Mouse (Mus musculus) heart, adult 2 months (tissue): Measurements from ENCODE around the gene Arrdc2. TPM values are rescaled to one million over a fixed set of nuclear protein-coding genes. Genes with fewer than 3 reads are reported as not detected.
A peak's percentile ranks its signal among the peaks of the same experiment; 100 is the strongest.

Source experiments
- DNase-seq, 2 experiments: peaks; one replicate each; pipeline ENCODE4 v3.0.0; 2021
- H3K27ac ChIP-seq: fragments of 200-600 bp; 2 replicates; pipeline ENCODE4 v1.8.1; 2022
- H3K27me3 ChIP-seq: fragments of 200-500 bp; 2 replicates; pipeline ENCODE4 v1.6.1; 2012; ENCODE audit warnings: mild to moderate bottlenecking, low read length, inconsistent platforms, mixed read lengths; ENCODE audit not compliant: control insufficient read depth, insufficient read depth
- H3K36me3 ChIP-seq: fragments of 200-500 bp; 2 replicates; pipeline ENCODE4 v1.6.1; 2012; ENCODE audit warnings: low read length, inconsistent platforms; ENCODE audit not compliant: control insufficient read depth, insufficient read depth
- H3K4me1 ChIP-seq: fragments of 200-500 bp; 2 replicates; pipeline ENCODE4 v1.6.1; 2011; ENCODE audit warnings: low read length; ENCODE audit not compliant: control insufficient read depth, insufficient read depth
- H3K4me3 ChIP-seq: fragments of 200-600 bp; 2 replicates; pipeline ENCODE4 v1.8.1; 2022
- H3K79me2 ChIP-seq: fragments of 200-500 bp; replicated peaks from 2 replicates; pipeline ENCODE4 v1.6.1; 2012; ENCODE audit warnings: mild to moderate bottlenecking, inconsistent platforms, low read length, moderate library complexity, mixed read lengths; ENCODE audit not compliant: control insufficient read depth, insufficient read depth
- H3K9ac ChIP-seq: fragments of 200-500 bp; 2 replicates; pipeline ENCODE4 v1.6.1; 2012; ENCODE audit warnings: low read depth, mild to moderate bottlenecking, control low read depth, inconsistent platforms, low read length, mixed read lengths
- CTCF ChIP-seq: fragments of 200-600 bp; IDR thresholded peaks from 2 replicates; pipeline ENCODE4 v1.8.1; 2022; ENCODE audit warnings: antibody characterized with exemption, mild to moderate bottlenecking, moderate library complexity
- EP300 ChIP-seq: fragments of 200-500 bp; IDR thresholded peaks from 2 replicates; pipeline ENCODE4 v1.6.1; 2011; ENCODE audit warnings: low read depth, low read length, control low read depth; ENCODE audit not compliant: insufficient read depth
- POLR2A ChIP-seq: fragments of 200-500 bp; IDR thresholded peaks from 2 replicates; pipeline ENCODE4 v1.6.1; 2011; ENCODE audit warnings: mild to moderate bottlenecking, low read depth, low read length, control low read depth; ENCODE audit not compliant: insufficient read depth
- WGBS: fragments of 180-500 bp; shearing (Covaris S2); methylation state at CpG from one replicate; pipeline ENCODE4 v1.1.7; 2018; 5-methylcytosine and 5-hydroxymethylcytosine counted together
- intact Hi-C: fragments of 180-260 bp; cut with DNase I; formaldehyde crosslinking; loops from one replicate; pipeline ENCODE4 v1.15.1; 2025
- polyA plus RNA-seq: library from polyadenylated mRNA; depleted of rRNA; stranded (reverse); fragments of >200 nt; gene quantifications from 2 replicates; pipeline ENCODE4 v1.2.3, GENCODE M21; 2012
- total RNA-seq, 2 experiments: library from RNA; stranded (reverse); gene quantifications; 2 replicates each; pipeline ENCODE4 v1.2.3; 2021

Gene Arrdc2
- total and polyA plus RNA-seq, 3 experiments: 8.9 to 36.2 (median 18.6) TPM

DNA sequence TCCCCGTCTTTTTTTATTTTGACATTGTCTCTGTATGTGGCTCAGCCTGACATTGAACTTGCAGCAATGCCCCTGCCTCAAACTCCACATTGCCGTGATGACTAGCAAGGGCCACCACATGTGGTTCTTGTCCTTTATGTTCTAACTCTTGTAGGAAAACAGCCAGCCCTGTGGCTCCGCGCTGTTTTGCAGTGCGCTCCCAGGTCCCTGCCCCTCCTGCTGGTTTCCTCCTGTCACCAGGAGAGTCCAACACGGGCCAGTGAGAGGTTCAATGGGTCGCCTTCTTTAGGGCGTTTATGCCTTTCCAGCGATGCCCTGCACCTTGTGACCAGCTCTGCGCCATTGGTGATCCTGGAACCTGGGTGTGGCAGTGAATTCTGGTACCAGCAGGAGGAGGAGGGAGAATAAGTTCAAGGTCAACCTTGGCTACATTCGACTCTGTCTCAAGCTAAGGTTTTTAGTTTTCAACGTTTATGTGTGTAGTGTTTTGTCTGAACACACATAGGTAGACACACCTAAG, 26.5 kb upstream of the Arrdc2 start:
- H3K9ac ChIP-seq: no peak overlapping the region
- intact Hi-C loops: loop anchor here (2.0 kb wide), 1 partner anchor 45 kb away; no protein-coding TSS in a partner anchor
- peaks cover 9% of the 10 kb centered on the region for H3K27me3 ChIP-seq
- WGBS: 7% methylated on average over 12 of the region's 12 CpGs
- no peaks in the 10 kb centered on the region for H3K79me2 ChIP-seq
- H3K4me1 ChIP-seq: peaks cover 9% of the 10 kb centered on the region
- TF ChIP-seq POLR2A (no peak), EP300 (no peak), CTCF (no peak)
- H3K27ac ChIP-seq: peak overlapping the region; percentile 54
- peak overlapping the region; percentile 93 for H3K4me3 ChIP-seq
- no peak for DNase-seq
- H3K36me3 ChIP-seq: no peaks in the 10 kb centered on the region

- peak overlapping the region; percentile 72 for H3K27ac ChIP-seq
- H3K4me3 ChIP-seq: peak overlapping the region; percentile 93
- H3K27me3 ChIP-seq: peaks cover 9% of the 10 kb centered on the region
- peak overlapping the region; percentile 57 for H3K9ac ChIP-seq
- peaks cover 9% of the 10 kb centered on the region for H3K4me1 ChIP-seq
- H3K79me2 ChIP-seq: no peaks in the 10 kb centered on the region
- peak; percentile 97 to 99 for DNase-seq
- no peaks in the 10 kb centered on the region for H3K36me3 ChIP-seq
- WGBS: under 1% methylated on average over 46 of the region's 46 CpGs
- intact Hi-C loops: no loop called here
- TF ChIP-seq CTCF: no peak
- TF ChIP-seq POLR2A: peak; percentile 68
- TF ChIP-seq EP300: peak; percentile 75; the same call in 1 of the 2 replicates
Observed at GRCm38 (mm10) chr8:70865350-70866000, 26.0 kb upstream of the Arrdc2 start.

DNA sequence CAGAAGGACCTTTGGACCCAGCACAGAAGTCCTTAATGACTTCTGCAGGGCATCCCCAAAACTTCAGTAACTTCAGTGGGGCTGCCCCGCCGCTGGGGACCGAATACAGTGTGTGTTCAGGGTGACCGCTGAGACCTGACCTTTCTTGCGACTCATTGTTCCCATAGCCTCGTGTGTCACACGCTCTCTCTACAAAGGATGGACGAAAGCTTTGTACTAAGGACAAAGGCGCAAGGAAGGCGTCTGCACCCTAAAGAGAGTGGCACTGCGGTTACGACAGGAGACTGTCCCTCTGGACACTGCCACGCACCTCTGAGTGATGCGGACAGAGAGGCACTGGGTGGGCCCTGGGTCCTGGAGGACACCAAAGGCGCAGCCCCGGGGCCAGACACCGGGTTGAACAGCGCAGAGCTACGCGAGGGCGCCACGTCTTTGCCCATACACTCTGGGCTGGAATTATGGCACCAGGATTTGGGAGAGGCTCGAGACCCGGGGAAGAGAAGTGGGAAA, 25.2 kb upstream of the Arrdc2 start:
- Histone ChIP-seq H3K9ac (peak overlapping the region; percentile 57), H3K27me3 (peaks cover 9% of the 10 kb centered on the region), H3K27ac (peak overlapping the region; percentile 72; the same call in 1 of the 2 replicates), H3K79me2 (no peaks in the 10 kb centered on the region), H3K4me3 (peak overlapping the region; percentile 93), H3K36me3 (no peaks in the 10 kb centered on the region), H3K4me1 (peaks cover 9% of the 10 kb centered on the region)
- peak; percentile 50 to 63 for DNase-seq
- 4% methylated on average over 24 of the region's 24 CpGs for WGBS
- TF ChIP-seq POLR2A: no peak
- no peak for TF ChIP-seq CTCF
- no peak for TF ChIP-seq EP300
- intact Hi-C loops: no loop called here

- Histone ChIP-seq H3K4me3 (peak overlapping the region; percentile 35), H3K27ac (no peak overlapping the region), H3K79me2 (no peaks in the 10 kb centered on the region), H3K4me1 (peaks cover 8% of the 10 kb centered on the region), H3K36me3 (no peaks in the 10 kb centered on the region), H3K27me3 (peaks cover 9% of the 10 kb centered on the region), H3K9ac (peak overlapping the region; percentile 26; the same call in 1 of the 2 replicates)
- 4% methylated on average over 46 of the region's 46 CpGs for WGBS
- TF ChIP-seq POLR2A: no peak
- no peak for TF ChIP-seq EP300
- no peak for TF ChIP-seq CTCF
- intact Hi-C loops: no loop called here
- DNase-seq: peak; percentile 61 to 68
Observed at GRCm38 (mm10) chr8:70863956-70864711, 24.6 kb upstream of the Arrdc2 start.

DNA sequence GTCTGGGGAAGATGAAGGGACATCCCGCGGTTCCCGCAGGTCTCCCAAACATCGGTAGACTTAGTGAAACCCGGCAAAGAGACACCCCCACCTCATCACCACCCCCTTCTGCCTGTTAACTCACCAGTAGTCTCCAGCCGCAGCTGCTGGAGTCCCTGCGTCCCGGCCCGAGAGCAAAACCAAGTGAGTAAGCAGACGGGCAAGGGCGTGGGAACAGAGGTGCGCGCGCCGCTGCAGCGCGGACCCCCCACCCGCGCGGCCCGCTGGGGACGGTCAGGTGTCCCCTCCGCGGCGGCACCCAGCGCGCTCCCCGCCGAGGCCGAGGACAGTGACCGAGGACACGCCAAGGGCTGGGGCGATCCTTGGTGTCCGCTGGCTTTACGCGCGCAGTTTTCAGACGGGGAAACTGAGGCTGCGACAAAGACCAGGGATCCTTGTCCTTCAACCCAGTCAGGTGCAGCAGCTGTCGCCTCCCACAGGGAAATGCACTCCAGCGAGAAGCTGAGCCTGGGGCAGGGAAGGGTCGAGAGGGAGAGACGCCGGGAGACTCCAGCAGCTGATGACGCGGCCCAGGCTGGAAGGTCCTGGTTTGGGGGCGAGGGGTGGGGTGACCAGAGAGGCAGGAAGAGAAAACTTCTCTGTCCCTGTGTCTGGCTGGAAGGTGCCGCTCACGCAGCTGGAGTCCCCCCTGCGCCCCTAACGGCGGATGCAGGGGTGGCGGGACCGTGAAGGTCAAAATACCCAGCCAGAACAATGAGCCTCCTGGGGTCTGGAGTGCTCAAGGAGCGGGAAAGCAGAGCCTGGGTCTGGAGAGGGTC, 23.5 kb upstream of the Arrdc2 start, which contains the start of gene Kcnn1:
TSS of gene Kcnn1 (minus strand) at position 435 of the 818 bp plus-strand sequence.
- Histone ChIP-seq H3K4me3 (peak within 1 kb of the TSS; percentile 35), H3K36me3 (no peaks in the 10 kb centered on the region), H3K79me2 (no peaks in the 10 kb centered on the region), H3K27me3 (peaks cover 9% of the 10 kb centered on the region), H3K4me1 (peaks cover 8% of the 10 kb centered on the region), H3K27ac (no peak within 1 kb of the TSS), H3K9ac (peak within 1 kb of the TSS; percentile 71)
- WGBS: under 1% methylated on average over 55 of the region's 55 CpGs
- no peak for DNase-seq
- intact Hi-C loops: no loop called here
- TF ChIP-seq EP300: no peak
- peak; percentile 40 for TF ChIP-seq CTCF
